Mouse (Mus musculus): Measurements from ENCODE around the gene Ece1.

- no peak for TF ChIP-seq CTCF (conservative IDR thresholded peaks at IDR 0.05; ENCODE audit: insufficient read depth, insufficient read length, low read depth, low read length)
- no peak for TF ChIP-seq POLR2A (IDR thresholded peaks at IDR 0.05; ENCODE audit: low read depth, low read length)
Observed at GRCm38 (mm10) chr4:137992890-137993289, 130.9 kb downstream of the Ece1 start, which contains the start of gene Eif4g3.
